Mouse (Mus musculus): ENCODE data around the gene Tiam2.
A peak's percentile ranks its signal among the peaks of the same experiment; 100 is the strongest.

Tiam2 gene

DNA sequence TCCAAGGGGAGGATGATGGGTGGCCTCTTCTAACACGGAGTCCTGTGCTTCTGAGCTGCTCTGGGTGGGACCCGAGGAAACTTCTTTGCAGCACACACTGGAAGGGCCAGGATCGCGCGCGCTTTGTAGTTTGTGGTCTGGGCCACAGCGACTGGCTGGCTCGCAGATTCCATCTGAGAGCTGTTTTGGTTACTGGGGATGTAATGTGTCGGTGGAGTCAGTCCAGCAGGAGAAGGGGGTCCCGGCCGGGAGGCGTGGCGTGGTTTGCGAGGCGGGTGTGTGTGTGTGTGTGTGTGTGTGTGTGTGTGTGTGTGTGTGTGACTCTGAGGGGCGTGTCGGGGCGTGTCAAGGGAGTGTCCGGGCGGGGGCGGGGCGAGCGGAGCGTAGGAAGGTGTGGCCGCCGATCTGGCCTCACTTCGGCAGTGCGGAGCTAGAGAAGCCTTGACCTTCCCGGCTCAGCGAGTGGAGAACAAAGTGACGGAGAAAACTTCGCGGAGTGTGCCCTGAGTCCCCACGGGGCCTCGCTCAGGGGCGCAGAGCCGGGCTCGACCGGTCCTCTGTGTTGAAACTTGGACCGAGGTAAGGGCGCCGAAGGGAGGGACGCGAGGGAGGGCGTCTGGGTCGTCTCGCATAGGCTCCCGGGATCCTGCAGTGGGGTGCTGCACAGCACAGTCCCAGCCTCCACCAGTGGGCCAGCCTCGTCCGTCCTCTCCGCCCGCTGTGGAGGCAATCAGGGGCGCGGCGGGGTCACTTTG is at the start of gene Tiam2:
TSS of gene Tiam2 (plus strand) at position 426 of the 755 bp plus-strand sequence.
- DNase-seq (ENCODE audit: low spot score): peak; percentile 79

DNA sequence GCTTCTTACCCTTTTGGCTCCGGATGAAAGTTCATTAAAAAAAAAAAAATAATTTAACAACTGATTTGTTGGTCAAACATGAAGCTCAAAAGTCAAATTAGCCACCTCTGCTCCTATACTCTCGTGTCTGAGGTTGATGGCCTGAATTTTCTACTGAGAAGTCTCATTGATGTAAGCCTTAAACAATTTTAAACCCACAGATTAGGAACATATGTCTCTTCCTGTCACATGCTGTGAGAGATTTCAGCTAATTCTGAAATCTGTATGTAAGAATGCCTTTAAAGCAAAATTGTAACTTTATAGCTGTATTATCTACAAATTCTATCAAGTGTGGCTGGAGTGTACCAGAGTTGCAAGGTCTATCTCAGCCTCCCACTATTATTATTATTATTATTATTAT is 46.1 kb upstream of the Tiam2 start:
- no peak for DNase-seq (ENCODE audit: low spot score)

DNA sequence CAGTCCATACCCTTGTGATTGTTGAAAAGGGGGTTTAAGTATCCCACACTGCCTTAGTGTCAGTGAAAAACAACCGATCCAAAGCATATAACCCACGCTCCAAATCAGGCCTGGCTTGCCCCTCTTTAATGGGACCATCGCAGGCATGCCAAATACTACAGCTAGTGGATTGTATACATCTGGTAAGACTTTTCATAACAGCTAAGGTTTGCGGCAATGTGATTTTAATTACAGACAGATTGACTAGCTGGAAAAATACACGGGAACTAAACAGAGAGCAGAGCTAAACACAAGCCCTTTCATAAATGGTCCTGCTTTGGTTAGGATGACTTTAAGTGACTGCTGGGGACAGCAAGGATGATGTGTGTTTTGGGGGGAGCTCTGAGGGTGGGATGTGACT is 44.4 kb upstream of the Tiam2 start:
- no peak for DNase-seq (ENCODE audit: low spot score)

DNA sequence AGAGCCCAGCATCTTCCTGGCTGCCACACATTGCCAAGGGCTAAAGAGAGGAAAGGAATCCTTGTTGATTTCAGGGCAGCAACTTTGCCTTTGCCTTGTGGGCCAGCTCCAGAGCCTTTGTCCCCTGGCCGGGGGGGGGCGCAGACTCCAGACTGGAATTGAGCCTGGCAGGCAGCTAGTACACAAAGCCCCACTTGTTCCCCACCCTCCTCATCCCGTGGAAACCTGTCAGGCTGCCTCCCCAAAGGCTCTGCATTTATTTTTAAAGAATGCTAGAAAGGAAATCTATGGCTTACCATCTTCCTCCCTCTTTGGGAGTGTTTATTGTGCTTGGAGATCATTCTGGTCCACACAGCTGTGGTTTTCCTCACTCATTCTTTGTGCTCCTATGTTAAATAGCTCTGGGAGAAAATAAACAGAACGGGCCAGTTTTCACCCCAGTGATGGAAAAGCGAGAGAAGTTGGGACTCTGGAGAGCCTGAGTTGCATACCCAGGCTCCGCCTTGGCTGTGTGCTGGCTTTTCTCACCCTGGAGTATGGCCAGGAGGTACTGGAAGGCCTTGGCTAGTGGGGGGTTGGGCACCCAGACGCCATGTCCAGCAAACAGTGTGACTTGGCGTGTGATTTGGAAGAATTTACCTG is 41.2 kb upstream of the Tiam2 start:
- peak; percentile 26 for DNase-seq (ENCODE audit: low spot score)

DNA sequence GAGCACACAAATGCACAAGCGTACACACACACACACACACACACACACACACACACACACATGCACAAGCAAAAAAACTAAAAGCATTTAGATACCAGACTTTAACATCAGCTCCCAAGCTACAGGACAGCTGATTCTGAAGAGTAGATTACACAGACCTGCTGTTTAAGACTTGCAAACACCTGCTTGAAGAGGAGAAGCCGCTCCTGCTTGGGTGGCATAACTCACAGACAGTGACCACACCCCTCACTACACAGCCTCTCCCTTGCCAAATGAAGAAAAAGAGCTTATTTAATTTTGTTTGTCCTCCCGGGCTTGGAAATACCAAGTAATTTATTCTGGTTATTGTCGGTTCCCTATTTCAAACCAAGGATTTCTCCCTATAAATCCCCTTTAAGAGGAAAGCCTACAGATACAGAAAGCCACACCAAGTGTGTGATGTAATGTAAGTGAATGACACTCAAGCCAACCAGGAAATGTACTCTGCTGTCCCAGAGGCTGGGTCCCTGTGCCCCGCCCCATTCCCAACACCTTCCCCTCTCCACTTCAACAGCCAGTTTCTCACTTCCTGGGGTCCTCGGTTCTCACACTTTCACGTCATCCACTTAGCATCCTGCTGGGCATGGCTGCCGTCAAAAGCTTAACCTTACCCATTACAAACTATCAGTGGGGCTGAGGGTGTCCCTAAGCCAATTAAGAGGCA is 40.1 kb upstream of the Tiam2 start:
- no peak for DNase-seq (ENCODE audit: low spot score)

DNA sequence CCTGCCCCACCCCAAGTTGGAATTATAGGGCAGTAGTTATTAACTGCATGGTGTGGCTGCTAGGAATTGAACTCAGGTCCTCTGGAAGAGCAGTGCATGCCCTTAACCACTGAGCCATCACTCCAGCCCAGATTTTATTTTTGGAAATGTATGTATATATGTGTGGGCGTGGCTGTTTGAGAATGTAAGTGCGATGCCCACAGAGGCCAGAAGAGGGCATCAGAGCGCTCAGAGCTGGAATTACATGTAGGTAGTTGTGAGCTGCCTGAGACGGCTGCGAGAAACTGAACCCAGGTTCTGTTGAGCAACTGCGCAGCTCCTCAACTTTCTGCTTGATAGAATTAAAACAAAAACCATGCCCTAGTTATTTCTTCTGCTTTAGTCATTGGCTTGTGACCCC is 38.0 kb upstream of the Tiam2 start:
- DNase-seq (ENCODE audit: low spot score): peak; percentile 74

DNA sequence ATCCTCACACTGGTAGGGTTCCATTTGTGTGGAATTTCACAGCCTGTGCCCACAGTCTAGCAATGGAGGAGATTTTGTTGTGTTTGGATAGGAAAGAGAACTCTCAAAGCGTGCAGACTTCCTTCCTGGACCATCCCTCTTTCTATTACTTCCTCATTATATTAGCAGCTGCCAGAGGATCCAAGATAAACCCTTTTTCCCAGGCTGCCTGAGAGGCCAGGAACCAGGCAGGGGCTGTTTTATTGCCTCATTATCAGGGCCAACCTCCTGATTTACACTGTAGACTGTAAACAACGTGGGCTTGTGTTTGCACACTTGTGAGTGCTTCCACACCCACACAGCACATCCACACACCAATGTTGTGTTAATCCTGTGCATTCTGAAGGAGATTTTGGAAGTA is 31.3 kb upstream of the Tiam2 start:
- no peak for DNase-seq (ENCODE audit: low spot score)

DNA sequence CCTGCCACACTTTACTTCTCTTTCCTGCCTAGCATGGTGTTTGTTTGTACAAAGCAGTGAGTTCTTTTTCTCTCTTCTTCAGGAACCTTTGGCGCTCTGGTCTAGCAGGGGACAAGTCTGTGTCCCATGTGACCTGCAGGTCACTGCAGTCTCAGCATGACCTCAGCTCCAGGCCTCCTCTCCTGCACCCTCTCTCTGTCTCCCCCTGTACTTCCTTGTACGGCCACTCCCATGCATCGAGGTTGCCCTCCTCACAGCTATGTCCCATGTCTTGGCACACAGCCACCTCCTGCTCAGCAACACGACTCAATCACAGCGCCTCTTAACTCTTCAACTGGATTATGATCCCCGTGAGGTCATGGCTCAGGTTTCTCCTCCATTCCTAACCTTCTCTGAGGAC is 26.9 kb upstream of the Tiam2 start:
- DNase-seq (ENCODE audit: low spot score): no peak

DNA sequence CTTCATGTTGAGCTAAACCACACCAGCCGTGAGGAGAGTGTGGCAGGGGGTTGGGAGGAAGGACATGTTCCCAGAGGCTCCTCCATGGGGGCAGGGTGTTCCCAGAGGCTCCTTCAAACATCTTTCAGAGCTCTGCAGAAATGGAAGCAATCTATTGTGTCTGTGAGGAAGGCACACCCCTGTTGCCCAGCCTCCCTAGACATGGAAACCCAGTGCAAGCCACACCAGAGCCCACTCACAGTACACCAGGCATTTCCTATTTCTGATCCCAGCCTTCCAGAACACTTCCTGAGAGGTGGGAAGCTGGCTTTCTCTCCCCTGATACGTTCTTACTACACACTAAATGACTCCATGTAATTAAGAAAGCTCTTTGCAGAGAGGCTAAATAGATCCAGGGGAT is 20.4 kb upstream of the Tiam2 start:
- DNase-seq (ENCODE audit: low spot score): no peak

DNA sequence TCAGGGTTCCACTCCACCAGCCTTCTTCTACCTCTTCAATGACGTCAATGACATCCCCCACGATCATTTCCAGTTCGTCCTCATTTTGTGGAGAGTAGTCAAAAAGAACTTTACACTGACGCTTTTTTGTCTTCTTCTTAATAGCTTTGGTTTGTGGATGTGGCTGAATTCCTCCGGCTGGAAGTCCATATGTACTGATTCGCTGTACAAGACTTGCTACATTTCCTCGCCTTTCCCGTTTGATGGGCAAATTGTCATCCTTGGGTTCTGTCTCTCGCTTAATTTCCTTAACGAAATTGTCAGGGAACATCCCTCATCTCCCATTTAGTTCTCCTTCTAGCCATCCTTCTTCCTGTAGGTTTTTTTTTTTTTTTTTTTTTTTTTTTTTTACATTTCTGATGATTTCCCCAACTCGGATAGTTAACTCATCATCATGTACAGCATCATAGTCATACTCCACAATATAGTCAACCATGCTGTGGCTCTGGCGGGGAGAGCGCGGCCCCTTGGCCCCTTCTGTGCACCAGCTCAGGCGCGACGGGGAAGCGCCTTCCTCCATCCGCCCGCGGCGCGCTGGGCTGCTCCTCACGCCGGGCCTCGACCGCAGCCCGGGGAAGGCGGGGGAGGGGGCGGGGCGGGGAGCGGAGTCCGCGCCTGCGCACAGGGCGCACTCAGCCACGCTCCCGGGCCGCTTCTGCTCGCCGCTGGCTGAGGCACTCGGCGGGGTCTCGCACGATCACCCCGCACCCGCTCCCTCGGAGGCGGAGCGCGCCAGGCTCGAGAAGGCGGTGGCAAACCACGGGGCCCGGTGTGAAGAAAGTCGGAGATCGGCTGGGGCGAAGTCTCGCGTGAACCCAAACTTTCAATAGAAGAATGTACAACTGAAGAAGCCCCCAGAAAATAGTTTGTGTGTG is 12.4 kb upstream of the Tiam2 start:
- DNase-seq (ENCODE audit: low spot score): peak; percentile 84

DNA sequence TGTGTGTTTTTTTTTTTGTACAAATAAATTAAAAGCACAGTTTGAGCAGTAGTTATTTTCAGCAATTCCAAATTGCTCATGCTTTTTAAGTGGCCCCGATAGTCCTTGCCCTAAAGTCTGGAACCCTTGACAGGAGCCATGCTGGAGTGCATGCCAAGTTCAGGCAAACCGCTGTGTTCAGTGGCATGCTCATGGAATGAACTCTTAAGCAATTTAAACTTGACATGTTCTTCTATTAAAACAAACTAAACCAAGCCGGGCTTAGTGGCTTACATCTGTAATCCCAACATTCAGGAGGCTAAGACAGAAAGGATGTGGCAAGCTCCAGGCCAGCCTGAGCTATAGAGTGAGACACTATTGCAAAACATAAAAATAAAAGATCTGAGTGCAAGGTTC is 11.8 kb upstream of the Tiam2 start:
- no peak for DNase-seq (ENCODE audit: low spot score)

DNA sequence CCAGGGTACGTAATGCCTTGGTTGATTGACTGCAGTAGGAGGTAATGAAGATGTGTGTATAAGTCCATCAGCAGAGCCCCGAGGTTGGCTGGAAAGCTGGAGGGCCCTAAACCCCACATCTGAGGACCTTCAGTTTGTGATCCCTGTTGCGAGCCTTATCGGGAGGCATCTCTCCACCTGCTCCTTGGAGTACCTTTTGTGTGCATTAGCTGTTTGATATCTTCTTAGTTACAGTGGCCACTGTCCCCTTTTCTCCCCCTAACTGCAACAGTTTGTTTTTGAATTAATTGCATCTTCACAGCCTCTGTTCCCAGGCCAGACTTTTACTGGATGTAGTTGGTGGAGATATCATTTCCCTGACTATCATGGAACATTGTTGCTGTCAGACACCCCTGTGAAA is 10.8 kb upstream of the Tiam2 start:
- no peak for DNase-seq (ENCODE audit: low spot score)

DNA sequence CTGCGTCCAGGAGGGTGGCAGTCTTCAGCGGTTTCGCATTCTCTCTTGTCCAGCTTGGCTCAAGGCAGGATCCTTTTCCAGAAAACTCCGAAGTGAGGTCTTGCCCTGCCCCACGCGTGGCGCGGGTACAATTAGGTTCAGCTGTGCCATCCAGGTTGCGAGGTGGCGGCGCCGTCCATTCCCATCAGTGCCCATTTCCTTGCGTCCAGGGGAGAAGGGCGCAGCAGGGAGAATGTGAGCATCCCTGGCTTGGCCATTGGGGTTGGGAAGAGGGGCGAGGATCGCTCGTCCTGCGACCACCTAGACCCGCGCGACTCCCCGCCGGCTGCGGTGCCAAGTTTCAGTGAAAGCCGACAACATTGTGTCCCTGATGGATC is 518 bp downstream of the Tiam2 start:
- DNase-seq (ENCODE audit: low spot score): peak; percentile 41

DNA sequence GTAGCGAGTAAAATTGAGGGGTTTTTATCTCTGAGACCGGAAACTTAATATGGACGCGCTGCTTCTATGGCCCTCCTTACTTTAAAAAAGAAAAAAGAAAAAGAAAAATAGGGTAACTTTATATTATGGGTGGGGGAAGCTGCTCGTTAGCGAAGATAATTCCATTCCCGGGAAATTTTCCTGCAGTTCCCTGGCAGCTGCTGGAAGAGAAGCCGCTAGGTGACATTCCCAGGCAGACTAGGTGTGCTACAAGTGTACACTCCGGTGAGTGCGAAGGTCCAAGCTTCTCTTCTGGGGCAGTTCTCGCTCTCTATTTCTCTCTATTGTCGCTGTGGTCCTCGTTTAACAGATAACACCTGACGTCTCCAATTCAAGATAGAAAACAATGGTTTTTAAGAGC is 962 bp downstream of the Tiam2 start:
- no peak for DNase-seq (ENCODE audit: low spot score)

DNA sequence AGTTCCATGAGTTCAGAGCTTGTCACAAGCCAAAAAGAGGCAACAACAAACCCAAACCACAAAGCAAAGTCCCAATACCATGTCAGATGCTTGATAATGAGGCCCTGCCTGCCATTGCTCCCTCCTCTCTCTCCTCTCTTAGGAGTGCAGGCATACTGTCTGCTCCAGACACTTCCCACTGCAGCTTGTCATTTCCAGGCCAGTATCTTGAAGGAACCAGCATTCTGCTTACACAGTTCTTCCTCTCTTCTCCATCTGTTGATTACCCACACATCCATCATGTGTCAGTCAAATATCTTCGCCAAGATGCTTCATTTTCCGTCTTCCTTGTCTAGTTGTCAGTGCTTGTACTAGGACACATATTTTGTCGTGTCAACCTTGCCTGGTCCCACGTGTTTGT is 2.4 kb downstream of the Tiam2 start:
- no peak for DNase-seq (ENCODE audit: low spot score)

DNA sequence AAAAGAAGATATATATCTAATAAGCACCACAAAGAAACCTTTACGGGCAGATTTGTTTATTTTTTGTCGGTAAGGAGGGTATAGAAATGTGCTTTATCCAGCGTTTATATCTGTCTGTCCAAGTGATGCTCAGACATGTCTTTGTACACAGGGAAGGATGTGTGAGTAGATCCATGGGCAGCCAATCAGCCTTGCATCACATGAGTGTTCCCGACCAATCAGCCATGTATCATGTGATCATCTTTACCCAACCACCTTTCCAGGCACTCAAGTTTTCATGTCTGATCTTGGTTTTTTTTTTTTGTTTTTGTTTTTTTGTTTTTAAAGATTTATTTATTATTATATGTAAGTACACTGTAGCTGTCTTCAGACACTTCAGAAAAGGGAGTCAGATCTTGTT is 3.1 kb downstream of the Tiam2 start:
- DNase-seq (ENCODE audit: low spot score): no peak

DNA sequence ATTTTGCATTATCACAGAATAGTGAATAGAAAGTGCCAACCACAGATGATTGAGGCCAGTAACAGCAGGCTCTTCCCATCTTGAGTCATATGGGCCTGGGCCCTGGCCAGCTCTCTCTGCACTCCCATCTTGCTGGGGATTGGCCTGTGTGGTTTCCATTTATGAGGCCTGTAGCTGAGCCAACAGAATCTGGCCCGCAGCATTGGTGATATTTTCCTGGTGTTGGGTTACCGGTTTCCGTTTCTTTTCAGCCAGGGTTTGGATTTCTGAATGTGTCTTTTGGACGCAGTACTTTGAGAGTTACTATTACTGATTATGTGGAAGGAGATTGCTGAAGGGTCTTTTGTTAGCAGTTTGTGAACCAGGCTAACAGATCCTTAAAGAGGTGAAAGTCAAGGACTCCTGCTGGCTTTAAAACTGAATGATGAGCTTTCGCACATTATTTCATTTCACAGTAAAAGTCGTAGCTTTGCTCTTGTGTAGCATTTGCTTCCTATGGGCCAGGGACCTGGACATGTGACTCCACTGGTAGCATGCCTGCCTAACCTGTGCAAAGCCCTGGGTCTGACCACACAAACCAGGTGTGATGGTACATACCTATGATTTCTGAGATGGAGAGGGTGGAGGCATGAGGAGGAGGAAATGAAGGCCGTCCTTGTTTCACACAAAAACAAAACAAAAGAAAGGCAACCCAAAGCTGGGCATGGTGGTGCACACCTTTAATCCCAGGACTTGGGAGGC is 5.5 kb downstream of the Tiam2 start:
- DNase-seq (ENCODE audit: low spot score): no peak

DNA sequence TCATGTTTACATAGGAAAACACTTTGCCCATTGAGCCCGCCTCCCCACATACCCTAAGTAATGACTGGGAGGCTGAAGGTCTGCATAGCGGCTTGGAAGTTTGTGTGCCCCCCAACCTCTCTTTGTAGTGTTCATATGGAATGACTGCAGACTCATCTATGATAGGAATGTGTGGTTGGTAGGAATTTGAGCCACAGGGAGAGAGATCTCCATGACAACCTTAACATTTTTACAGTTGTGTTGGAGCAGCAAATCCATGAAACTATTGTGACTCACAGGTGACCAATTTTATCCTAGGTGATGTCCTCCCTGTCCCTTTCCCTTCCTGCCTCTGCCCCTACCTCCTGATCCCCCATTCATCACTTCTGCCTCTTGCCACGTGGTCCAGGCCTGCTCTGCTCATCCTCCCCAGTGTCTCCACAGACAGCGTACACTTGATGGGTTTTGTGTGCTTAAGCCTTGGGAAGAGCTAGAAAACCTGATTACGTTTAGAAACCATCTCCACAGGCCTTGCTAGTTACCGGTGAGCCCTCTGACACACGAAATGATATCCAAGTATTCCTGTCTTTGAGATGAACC is 9.9 kb downstream of the Tiam2 start:
- no peak for DNase-seq (ENCODE audit: low spot score)

DNA sequence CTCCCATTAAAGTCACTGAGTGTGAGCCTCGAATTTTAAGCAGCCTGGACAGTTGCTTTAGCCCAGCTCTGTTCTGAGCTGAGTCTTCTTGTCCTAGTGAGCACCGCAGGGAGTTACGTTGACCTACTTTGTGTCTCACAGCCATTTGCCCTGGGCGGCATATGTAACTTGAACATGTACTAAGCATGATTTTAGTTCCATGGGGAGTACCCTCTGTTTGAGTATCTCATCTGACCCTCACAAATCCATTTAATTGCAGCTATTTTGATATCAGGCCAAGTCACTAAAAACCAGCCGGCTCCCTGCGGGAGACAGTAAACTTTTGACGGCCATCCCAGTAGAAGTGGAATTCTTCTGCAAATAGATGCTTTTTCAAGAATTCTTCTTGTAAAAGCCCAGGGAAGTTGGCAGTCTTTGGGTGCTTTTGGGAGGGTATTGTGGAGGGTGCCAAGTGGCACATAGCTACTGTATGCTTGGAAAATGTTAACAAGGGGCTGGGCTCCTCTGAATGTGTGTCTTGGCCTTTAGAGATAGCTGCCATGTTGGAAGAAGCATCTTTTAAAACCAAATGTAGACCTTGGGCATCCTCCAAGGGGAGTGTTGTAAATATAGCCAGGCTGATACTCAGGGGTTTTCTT is 10.6 kb downstream of the Tiam2 start:
- no peak for DNase-seq (ENCODE audit: low spot score)

DNA sequence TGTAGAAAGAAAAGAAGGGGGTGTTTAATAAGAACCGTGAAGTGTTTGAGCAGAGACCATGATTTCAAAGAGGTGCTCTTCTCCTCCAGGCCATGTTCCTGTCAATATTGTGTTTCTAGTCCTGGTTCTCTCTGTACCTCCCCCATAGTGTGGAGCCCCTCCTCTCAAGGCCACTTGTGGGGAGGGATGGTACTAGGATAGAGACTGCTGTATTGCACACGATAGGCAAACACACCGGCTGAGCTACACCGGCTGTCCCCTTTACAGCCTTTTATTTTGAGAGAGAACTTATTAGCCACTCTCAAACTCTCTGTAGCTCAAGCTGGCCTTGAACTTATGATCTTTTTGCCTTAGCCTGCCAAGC is 11.1 kb downstream of the Tiam2 start:
- DNase-seq (ENCODE audit: low spot score): no peak

DNA sequence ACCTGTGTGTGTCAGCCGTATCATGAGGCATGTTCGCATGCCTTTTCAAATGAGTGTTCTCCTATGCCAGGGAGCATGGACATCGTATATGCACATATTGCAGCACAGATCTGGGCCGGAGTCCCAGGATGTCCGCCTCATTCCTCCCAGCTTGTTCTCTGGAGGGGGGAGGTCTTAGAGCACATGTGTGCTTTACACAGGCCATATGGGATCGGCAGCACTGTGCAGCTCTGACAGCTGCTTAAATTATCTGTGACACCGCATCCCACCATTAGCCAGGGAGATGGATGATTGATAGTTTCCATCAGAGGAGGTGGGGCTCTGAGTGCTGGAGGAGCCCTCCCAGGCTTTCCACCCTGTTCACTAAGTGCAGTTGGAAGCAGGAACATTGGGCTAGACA is 12.4 kb downstream of the Tiam2 start:
- peak; percentile 46 for DNase-seq (ENCODE audit: low spot score)
